Mouse (Mus musculus): ENCODE measurements at regions not wholly inside any gene's neighbourhood (a gene's known extent, or its start where the extent isn't known, plus 50 kb on each side); places are given as distances from the start of the nearest gene placed in this dataset.

DNA sequence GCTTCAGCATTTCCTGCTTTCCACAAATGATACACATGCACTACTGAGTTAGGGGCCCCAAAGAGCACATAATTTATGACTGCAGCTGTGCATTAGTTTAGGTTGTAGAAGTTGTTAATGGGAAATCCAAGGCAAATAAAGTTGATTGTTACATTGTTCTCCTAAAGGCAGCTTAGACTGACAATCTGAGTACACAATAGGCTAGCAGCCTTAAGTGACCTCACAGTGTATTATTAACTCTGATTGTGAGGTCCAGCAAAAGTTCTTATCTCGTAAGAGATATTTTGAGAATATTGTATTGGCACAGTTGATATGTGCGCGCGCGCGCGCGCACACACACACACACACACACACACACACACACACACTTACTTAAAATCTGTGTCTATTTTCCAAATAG lies 70.5 kb upstream of the Yae1d1 start:
- intact Hi-C loops (cut with DNase I): no loop called here
- DNase-seq: no peak
- Histone ChIP-seq H3K27ac (no peak overlapping the region), H3K4me3 (no peak overlapping the region)
- no peak for TF ChIP-seq CTCF (IDR thresholded peaks at IDR 0.05)

DNA sequence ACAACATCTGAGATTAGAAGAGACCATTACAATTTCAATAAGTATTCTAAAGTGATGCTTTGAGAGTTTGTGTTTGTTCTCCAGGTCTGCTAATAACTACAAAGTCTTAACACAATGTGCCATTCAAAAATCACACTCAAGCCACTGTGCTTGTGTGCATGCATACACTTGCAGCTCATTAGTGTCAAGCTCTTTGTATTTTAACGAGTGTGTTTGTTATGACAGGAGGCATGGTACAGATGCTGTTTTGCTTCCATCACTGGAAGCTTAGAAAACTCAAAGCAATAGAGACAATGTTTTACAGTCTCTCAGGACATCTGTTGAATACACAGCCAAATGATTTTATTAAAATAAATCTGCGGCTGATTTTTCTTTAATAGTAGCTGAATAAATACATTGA lies 67.1 kb upstream of the Yae1d1 start:
- intact Hi-C loops (cut with DNase I): no loop called here

DNA sequence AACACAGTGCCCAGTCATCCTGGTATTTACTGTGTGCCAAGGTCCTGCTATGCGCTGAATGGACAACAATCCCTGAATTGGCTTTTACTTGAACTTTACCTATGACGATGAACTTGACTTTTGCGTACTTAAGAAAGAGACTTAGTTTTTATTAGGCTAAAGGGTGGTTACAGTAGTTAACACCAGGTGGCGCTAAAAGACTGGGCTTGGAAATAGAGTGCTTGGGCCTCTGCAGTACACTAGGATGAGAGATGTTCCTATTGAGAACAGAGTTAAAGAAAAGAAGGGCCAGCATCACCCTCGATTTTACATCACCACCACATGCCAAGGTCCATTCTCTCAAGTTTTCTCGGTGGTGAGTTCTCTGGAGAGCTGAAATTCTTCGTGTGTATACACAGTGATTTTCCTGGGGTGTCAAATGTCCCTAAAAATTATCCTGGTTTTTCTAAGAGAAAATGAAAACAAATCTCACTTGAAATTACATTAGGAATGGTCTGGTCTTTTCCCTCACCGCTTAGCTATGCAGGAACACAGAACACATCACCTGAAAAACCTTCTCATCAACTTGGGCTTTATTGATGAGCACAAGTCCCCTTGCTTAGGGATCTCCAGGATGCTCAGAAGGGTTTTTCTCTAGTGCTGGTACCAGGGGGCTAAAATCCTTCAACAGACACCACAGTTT lies 64.2 kb upstream of the Yae1d1 start:
- intact Hi-C loops (cut with DNase I): loop anchor here (2.0 kb wide), 1 partner anchor 749 kb away; no protein-coding TSS in a partner anchor
- no peak overlapping the region for H3K27ac ChIP-seq
- DNase-seq: peak; percentile 27
- H3K4me3 ChIP-seq: no peak overlapping the region
- peak; percentile 85; the same call in 1 of the 2 replicates for TF ChIP-seq CTCF (IDR thresholded peaks at IDR 0.05)

More for the DNA sequence above, 67.1 kb upstream of the Yae1d1 start:
- DNase-seq: no peak
- Histone ChIP-seq H3K27ac (no peak overlapping the region), H3K4me3 (no peak overlapping the region)
- TF ChIP-seq CTCF (IDR thresholded peaks at IDR 0.05): no peak

DNA sequence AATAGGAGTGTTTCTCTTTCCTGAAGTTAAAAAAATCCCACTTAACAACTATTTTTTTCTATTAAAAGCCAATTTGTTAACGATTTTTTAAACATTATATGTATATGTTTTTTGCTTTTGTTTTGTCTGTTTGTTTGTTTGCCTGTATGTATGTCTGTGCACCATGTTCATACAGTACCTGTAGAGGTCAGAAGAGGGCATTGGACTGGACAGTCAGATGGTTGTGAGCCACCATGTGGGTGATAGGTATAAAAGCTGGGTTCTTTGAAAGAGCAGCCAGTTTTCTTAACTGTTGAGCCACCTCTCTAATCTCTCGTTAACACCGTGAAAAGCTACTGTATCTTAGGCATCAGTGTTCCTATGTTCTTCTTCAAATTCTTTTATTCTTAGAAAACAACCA lies 63.7 kb upstream of the Yae1d1 start:
- intact Hi-C loops (cut with DNase I): loop anchor here (2.0 kb wide), 1 partner anchor 750 kb away; no protein-coding TSS in a partner anchor
- Histone ChIP-seq H3K4me3 (no peak overlapping the region), H3K27ac (no peak overlapping the region)
- no peak for DNase-seq
- no peak for TF ChIP-seq CTCF (IDR thresholded peaks at IDR 0.05)

DNA sequence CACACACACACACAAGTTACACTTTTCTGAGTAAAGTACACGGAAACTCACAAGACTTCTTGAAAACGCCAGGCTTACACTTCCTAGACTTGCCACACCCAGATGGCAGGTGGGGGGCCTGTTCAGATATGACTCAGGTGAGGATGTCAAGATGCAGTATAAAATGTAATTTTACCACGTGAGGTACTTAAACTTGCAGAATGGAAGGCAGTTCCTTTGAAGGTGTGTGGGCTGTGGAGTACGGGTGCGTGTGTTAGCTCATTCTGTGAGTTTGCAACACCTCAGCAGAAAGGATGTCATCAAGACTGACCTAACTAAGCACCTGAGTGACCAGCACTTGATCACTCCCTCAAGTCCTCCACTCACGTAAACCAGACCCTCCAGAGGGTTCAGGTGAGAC lies 50.0 kb upstream of the Yae1d1 start:
- no peak overlapping the region for H3K4me3 ChIP-seq
- no peak for TF ChIP-seq CTCF (IDR thresholded peaks at IDR 0.05)
- no peak overlapping the region for H3K27ac ChIP-seq
- no peak for DNase-seq
- intact Hi-C loops (cut with DNase I): no loop called here

Measured in gastrocnemius, adult 2 months (tissue).